Mouse (Mus musculus) ES-Bruce4 (cell line): ENCODE data around the gene Cep95.

Source experiments
- CTCF ChIP-seq: IDR thresholded peaks from one replicate; pipeline ENCODE4 v1.8.1; 2011; ENCODE audit warnings: low read depth, low read length
- POLR2A ChIP-seq: IDR thresholded peaks from one replicate; pipeline ENCODE4 v1.8.1; 2011; ENCODE audit warnings: low read length; ENCODE audit not compliant: insufficient read depth

DNA sequence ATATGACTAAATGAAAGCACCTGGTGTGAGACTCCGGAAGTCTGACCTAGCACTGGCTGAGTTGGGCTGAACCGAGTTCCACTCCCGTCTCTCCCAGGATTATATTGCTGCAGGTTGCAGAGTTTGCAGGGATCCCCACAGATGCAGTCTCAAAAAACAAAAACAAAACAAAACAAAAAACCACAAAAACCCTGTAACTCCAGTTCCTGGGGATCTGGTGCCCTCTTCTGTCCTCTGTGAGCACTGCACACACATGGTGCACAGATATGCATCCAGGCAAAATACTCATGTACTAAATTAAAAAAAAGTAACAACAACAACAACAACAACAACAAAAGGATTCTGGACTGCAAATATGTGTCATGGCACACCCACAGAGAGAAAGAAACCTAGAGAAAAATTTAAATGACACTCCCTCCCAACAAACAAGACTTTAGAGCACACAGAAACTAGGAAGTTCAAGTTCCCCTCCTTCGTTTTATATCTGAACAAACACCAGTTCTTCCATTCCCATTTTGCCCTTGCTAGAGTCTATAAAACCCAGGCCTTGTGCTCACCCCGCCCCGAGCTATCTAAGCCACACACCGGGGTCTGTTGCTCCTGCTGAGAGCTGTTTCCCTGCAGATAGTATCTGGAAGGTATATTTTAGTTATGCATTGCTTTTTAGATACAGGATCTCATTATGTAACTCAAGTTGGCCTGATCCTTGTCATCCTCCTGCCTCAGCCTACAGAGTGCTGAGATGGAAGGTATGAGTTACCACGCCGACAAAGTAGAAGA is 18.7 kb upstream of the Cep95 start:
- no peak for TF ChIP-seq POLR2A
- TF ChIP-seq CTCF, result peak; percentile 28
